Mouse (Mus musculus): Measurements from ENCODE around the gene Pdia4.
A peak's percentile ranks its signal among the peaks of the same experiment; 100 is the strongest.

- peak; percentile 79 to 97 for TF ChIP-seq POLR2A (IDR thresholded peaks at IDR 0.05; ENCODE audit: control insufficient read depth in 1 of 2, insufficient read depth in 1 of 2, low read depth in 1 of 2, low read length in 2 of 2, poor library complexity in 1 of 2)
- no peak for TF ChIP-seq NELFE (IDR thresholded peaks at IDR 0.05; ENCODE audit: low read depth, low read length)
- TF ChIP-seq MAX (IDR thresholded peaks at IDR 0.05; ENCODE audit: low read length): no peak
- TF ChIP-seq TCF12 (IDR thresholded peaks at IDR 0.05; ENCODE audit: low read depth, low read length): no peak
- no peak for TF ChIP-seq CTCF (IDR thresholded peaks at IDR 0.05 in 2 of 3, conservative IDR thresholded peaks at IDR 0.05 in 1 of 3; ENCODE audit: control insufficient read depth in 1 of 3, insufficient read depth in 1 of 3, low read depth in 2 of 3, low read length in 3 of 3, poor library complexity in 1 of 3, severe bottlenecking in 1 of 3)
- no peak for TF ChIP-seq ETS1 (IDR thresholded peaks at IDR 0.05; ENCODE audit: low read depth, low read length)
- TF ChIP-seq ZMIZ1 (IDR thresholded peaks at IDR 0.05; ENCODE audit: low read depth, low read length): no peak
- no peak for TF ChIP-seq E2F4 (IDR thresholded peaks at IDR 0.05; ENCODE audit: borderline replicate concordance, low read depth, low read length)
- no peak for TF ChIP-seq GABPA (IDR thresholded peaks at IDR 0.05; ENCODE audit: low read depth, low read length)
- TF ChIP-seq KAT2A (conservative IDR thresholded peaks at IDR 0.05; ENCODE audit: low read depth, low read length): no peak
- TF ChIP-seq EP300 (IDR thresholded peaks at IDR 0.05; ENCODE audit: low read depth in 1 of 2, low read length in 2 of 2): no peak
These were observed 25.1 kb downstream of the Pdia4 start for GRCm38 (mm10) chr6:47787941-47788736.
